Mouse (Mus musculus): ENCODE measurements around the gene Atp6v0d1. TPM values are rescaled to one million over a fixed set of nuclear protein-coding genes. Genes with fewer than 3 reads are reported as not detected.

The Atp6v0d1 gene
- polyA plus RNA-seq, 1 experiment from 2014 or later: 52.7 TPM

GRCm38 (mm10) chr8:105550083-105550482, 15.8 kb downstream of the Atp6v0d1 start:
- Histone ChIP-seq H3K4me3 (replicated peaks) (no peak overlapping the region), H3K4me1 (replicated peaks) (peaks cover 26% of the 10 kb centered on the region), H3K27ac (no peak overlapping the region), H3K36me3 (no peaks in the 10 kb centered on the region; the same call in 1 of the 2 replicates), H3K9me3 (replicated peaks) (no peaks in the 10 kb centered on the region), H3K4me2 (no peak overlapping the region), H3K27me3 (no peaks in the 10 kb centered on the region), H3K9ac (no peak overlapping the region)
- no peak for DNase-seq
- 53% methylated on average over 2 of the region's 2 CpGs for WGBS (ENCODE audit: insufficient replicate concordance)
- ATAC-seq (ENCODE audit: low read depth): no peak

GRCm38 (mm10) chr8:105549506-105549905, 16.3 kb downstream of the Atp6v0d1 start:
- Histone ChIP-seq H3K27me3 (no peaks in the 10 kb centered on the region), H3K4me3 (replicated peaks) (no peak overlapping the region), H3K9ac (no peak overlapping the region), H3K4me1 (replicated peaks) (peaks cover 31% of the 10 kb centered on the region), H3K9me3 (replicated peaks) (no peaks in the 10 kb centered on the region), H3K4me2 (no peak overlapping the region), H3K36me3 (no peaks in the 10 kb centered on the region), H3K27ac (no peak overlapping the region)
- 78% methylated on average over 1 of the region's 1 CpGs for WGBS (ENCODE audit: insufficient replicate concordance)
- no peak for ATAC-seq (ENCODE audit: low read depth)
- DNase-seq: no peak

GRCm38 (mm10) chr8:105546384-105547350, 19.2 kb downstream of the Atp6v0d1 start:
- no peaks in the 10 kb centered on the region for H3K27me3 ChIP-seq
- WGBS (ENCODE audit: insufficient replicate concordance): 79% methylated on average over 6 of the region's 6 CpGs
- ATAC-seq (ENCODE audit: low read depth) (no peak), DNase-seq (no peak)
- no peaks in the 10 kb centered on the region for H3K36me3 ChIP-seq
- H3K4me2 ChIP-seq: no peak overlapping the region
- no peaks in the 10 kb centered on the region for H3K9me3 ChIP-seq (replicated peaks)
- H3K4me1 ChIP-seq (replicated peaks): peaks cover 60% of the 10 kb centered on the region
- H3K27ac ChIP-seq: 0 out of 2 replicates have a peak overlapping the region, but pooled peaks have one; percentile 8
- H3K4me3 ChIP-seq (replicated peaks): no peak overlapping the region
- no peak overlapping the region for H3K9ac ChIP-seq

- no peaks in the 10 kb centered on the region for H3K9me3 ChIP-seq (replicated peaks)
- no peaks in the 10 kb centered on the region for H3K27me3 ChIP-seq
- 78% methylated on average over 3 of the region's 3 CpGs for WGBS (ENCODE audit: insufficient replicate concordance)
- DNase-seq: no peak
- H3K4me2 ChIP-seq: no peak overlapping the region
- H3K27ac ChIP-seq: peak overlapping the region; percentile 93
- H3K4me1 ChIP-seq (replicated peaks): peaks cover 73% of the 10 kb centered on the region
- H3K9ac ChIP-seq: 0 out of 2 replicates have a peak overlapping the region, but pooled peaks have one; percentile 36
- no peak overlapping the region for H3K4me3 ChIP-seq (replicated peaks)
- no peaks in the 10 kb centered on the region for H3K36me3 ChIP-seq
- no peak for ATAC-seq (ENCODE audit: low read depth)
Observed at GRCm38 (mm10) chr8:105545249-105545648, 20.6 kb downstream of the Atp6v0d1 start.

GRCm38 (mm10) chr8:105544544-105545205, 21.2 kb downstream of the Atp6v0d1 start:
- Histone ChIP-seq H3K27ac (peak overlapping the region; percentile 93), H3K27me3 (no peaks in the 10 kb centered on the region), H3K9me3 (replicated peaks) (no peaks in the 10 kb centered on the region), H3K9ac (peak overlapping the region; percentile 36; the same call in 1 of the 2 replicates), H3K36me3 (no peaks in the 10 kb centered on the region), H3K4me2 (no peak overlapping the region), H3K4me3 (replicated peaks) (no peak overlapping the region), H3K4me1 (replicated peaks) (peaks cover 76% of the 10 kb centered on the region)
- no peak for DNase-seq
- WGBS (ENCODE audit: insufficient replicate concordance): 56% methylated on average over 7 of the region's 7 CpGs
- no peak for ATAC-seq (ENCODE audit: low read depth)

GRCm38 (mm10) chr8:105543703-105544102, 22.1 kb downstream of the Atp6v0d1 start:
- WGBS (ENCODE audit: insufficient replicate concordance): 26% methylated on average over 1 of the region's 1 CpGs
- Histone ChIP-seq H3K4me1 (replicated peaks) (peaks cover 84% of the 10 kb centered on the region), H3K9ac (no peak overlapping the region), H3K27me3 (no peaks in the 10 kb centered on the region), H3K4me3 (replicated peaks) (no peak overlapping the region), H3K9me3 (replicated peaks) (no peaks in the 10 kb centered on the region), H3K36me3 (peaks cover 9% of the 10 kb centered on the region), H3K4me2 (0 out of 2 replicates have a peak overlapping the region, but pooled peaks have one; percentile 13), H3K27ac (peak overlapping the region; percentile 93)
- no peak for DNase-seq
- ATAC-seq (ENCODE audit: low read depth): no peak

- H3K9ac ChIP-seq: peak overlapping the region; percentile 35; the same call in 1 of the 2 replicates
- H3K4me3 ChIP-seq (replicated peaks): no peak overlapping the region
- ATAC-seq (ENCODE audit: low read depth) (peak; percentile 35), DNase-seq (no peak)
- peaks cover 89% of the 10 kb centered on the region for H3K4me1 ChIP-seq (replicated peaks)
- 65% methylated on average over 2 of the region's 2 CpGs for WGBS (ENCODE audit: insufficient replicate concordance)
- H3K9me3 ChIP-seq (replicated peaks): no peaks in the 10 kb centered on the region
- peak overlapping the region; percentile 54 for H3K4me2 ChIP-seq
- H3K27ac ChIP-seq: peak overlapping the region; percentile 93
- H3K27me3 ChIP-seq: no peaks in the 10 kb centered on the region
- peaks cover 18% of the 10 kb centered on the region for H3K36me3 ChIP-seq
Observed at GRCm38 (mm10) chr8:105542808-105543207, 23.0 kb downstream of the Atp6v0d1 start.

- DNase-seq: peak; percentile 60
- peak overlapping the region; percentile 93 for H3K27ac ChIP-seq
- H3K27me3 ChIP-seq: no peaks in the 10 kb centered on the region
- 27% methylated on average over 3 of the region's 3 CpGs for WGBS (ENCODE audit: insufficient replicate concordance)
- peak; percentile 88 for ATAC-seq (ENCODE audit: low read depth)
- H3K9me3 ChIP-seq (replicated peaks): no peaks in the 10 kb centered on the region
- no peak overlapping the region for H3K4me3 ChIP-seq (replicated peaks)
- peak overlapping the region; percentile 54 for H3K4me2 ChIP-seq
- H3K9ac ChIP-seq: peak overlapping the region; percentile 14
- peaks cover 24% of the 10 kb centered on the region for H3K36me3 ChIP-seq
- H3K4me1 ChIP-seq (replicated peaks): peaks cover 86% of the 10 kb centered on the region
Observed at GRCm38 (mm10) chr8:105542032-105542656, 23.7 kb downstream of the Atp6v0d1 start.

- no peak overlapping the region for H3K4me3 ChIP-seq (replicated peaks)
- no peak overlapping the region for H3K4me2 ChIP-seq
- H3K9me3 ChIP-seq (replicated peaks): no peaks in the 10 kb centered on the region
- H3K9ac ChIP-seq: no peak overlapping the region
- no peaks in the 10 kb centered on the region for H3K27me3 ChIP-seq
- H3K36me3 ChIP-seq: peaks cover 35% of the 10 kb centered on the region
- peaks cover 65% of the 10 kb centered on the region for H3K4me1 ChIP-seq (replicated peaks)
- 87% methylated on average over 4 of the region's 4 CpGs for WGBS (ENCODE audit: insufficient replicate concordance)
- H3K27ac ChIP-seq: no peak overlapping the region
- ATAC-seq (ENCODE audit: low read depth): no peak
- no peak for DNase-seq
Observed at GRCm38 (mm10) chr8:105538940-105539339, 26.9 kb downstream of the Atp6v0d1 start.

GRCm38 (mm10) chr8:105537011-105537677, 28.7 kb downstream of the Atp6v0d1 start:
- Histone ChIP-seq H3K36me3 (peaks cover 40% of the 10 kb centered on the region), H3K27me3 (no peaks in the 10 kb centered on the region), H3K4me2 (no peak overlapping the region), H3K4me1 (replicated peaks) (peaks cover 65% of the 10 kb centered on the region), H3K4me3 (replicated peaks) (no peak overlapping the region), H3K9ac (no peak overlapping the region), H3K9me3 (replicated peaks) (no peaks in the 10 kb centered on the region), H3K27ac (no peak overlapping the region)
- WGBS (ENCODE audit: insufficient replicate concordance): 86% methylated on average over 6 of the region's 6 CpGs
- DNase-seq (no peak), ATAC-seq (ENCODE audit: low read depth) (no peak)

Measured in liver, embryonic 13.5 days (tissue).